ENCODE assay signal across 38 mouse cellular contexts in genomic region chr6:129538555-129538954, GRCm38 (mm10). TPM values are rescaled to one million over a fixed set of nuclear protein-coding genes. Genes with fewer than 3 reads are reported as not detected.
"Had no signal": no experiment of that assay in that cellular context is flagged by ENCODE, and none has a peak within 500 bp of the region (broad histone marks: within the 10 kb centered on the region; RNA-seq: fewer than 3 reads in every experiment).

No protein-coding gene starts in this region.

- H3K4me3 ChIP-seq: left cerebral cortex, adult 2 months; limb, embryonic 10.5 days; limb, embryonic 12.5 days; limb, embryonic 13.5 days; limb, embryonic 15.5 days; liver, embryonic 12.5 days; liver, embryonic 13.5 days; liver, embryonic 15.5 days; lung, embryonic 15.5 days; megakaryocyte, embryonic 14.5 days; midbrain, embryonic 10.5 days; midbrain, embryonic 12.5 days; midbrain, embryonic 13.5 days; midbrain, embryonic 15.5 days; myocyte had no signal

- H3K27ac ChIP-seq: left cerebral cortex, adult 2 months; limb, embryonic 10.5 days; limb, embryonic 12.5 days; limb, embryonic 13.5 days; limb, embryonic 15.5 days; liver, embryonic 12.5 days; liver, embryonic 13.5 days; liver, embryonic 14.5 days; liver, embryonic 15.5 days; lung, embryonic 15.5 days; macrophage; midbrain, embryonic 10.5 days; midbrain, embryonic 12.5 days; midbrain, embryonic 13.5 days; midbrain, embryonic 15.5 days had no signal

- H3K9ac ChIP-seq: limb, embryonic 12.5 days; limb, embryonic 13.5 days; limb, embryonic 15.5 days; liver, embryonic 12.5 days; liver, embryonic 13.5 days; liver, embryonic 14.5 days; liver, embryonic 15.5 days; liver, postnatal 0 days; lung, embryonic 14.5 days; lung, embryonic 15.5 days; midbrain, embryonic 12.5 days; midbrain, embryonic 13.5 days; midbrain, embryonic 15.5 days had no signal

- DNase-seq: left cerebral cortex, postnatal 4 days; liver; liver, embryonic 13.5 days; liver, postnatal 0 days; lung, adult 18-20 months; lung, adult 2 months; lung, embryonic 14.5 days; lung, postnatal 10 days; lung, postnatal 14 days; lung, postnatal 36 days; lung, postnatal 4 days; midbrain, embryonic 14.5 days had no signal

- H3K4me2 ChIP-seq: limb, embryonic 12.5 days; limb, embryonic 13.5 days; limb, embryonic 15.5 days; liver, embryonic 11.5 days; liver, embryonic 12.5 days; liver, embryonic 13.5 days; liver, embryonic 15.5 days; lung, embryonic 14.5 days; lung, embryonic 15.5 days; midbrain, embryonic 11.5 days; midbrain, embryonic 12.5 days; midbrain, embryonic 13.5 days; midbrain, embryonic 15.5 days had no signal

- H3K9me3 ChIP-seq: limb, embryonic 10.5 days; limb, embryonic 12.5 days; limb, embryonic 13.5 days; limb, embryonic 15.5 days; liver, embryonic 12.5 days; liver, embryonic 13.5 days; liver, embryonic 15.5 days; lung, embryonic 15.5 days; megakaryocyte, embryonic 14.5 days; midbrain, embryonic 10.5 days; midbrain, embryonic 12.5 days; midbrain, embryonic 13.5 days; midbrain, embryonic 15.5 days had no signal

- ATAC-seq: liver, embryonic 12.5 days; liver, postnatal 0 days; lung, postnatal 0 days; midbrain, embryonic 13.5 days; midbrain, embryonic 15.5 days; midbrain, embryonic 16.5 days had no signal

- H3K27me3 ChIP-seq: limb, embryonic 12.5 days; limb, embryonic 13.5 days; limb, embryonic 15.5 days; liver, embryonic 12.5 days; liver, embryonic 13.5 days; liver, embryonic 15.5 days; lung, embryonic 15.5 days; megakaryocyte, embryonic 14.5 days; midbrain, embryonic 12.5 days; midbrain, embryonic 13.5 days; midbrain, embryonic 15.5 days had no signal

RNA-seq across cellular contexts. Expression of gene Tmem52b, which starts 26.2 kb away (rescaled TPM):
- polyA plus RNA-seq: limb, embryonic 10.5 days; limb, embryonic 11.5 days; limb, embryonic 12.5 days; limb, embryonic 14.5 days; liver, adult 2 months; liver, embryonic 11.5 days; liver, embryonic 12.5 days; liver, embryonic 13.5 days; liver, embryonic 14.5 days; liver, embryonic 16.5 days; liver, postnatal 0 days; lung, postnatal 0 days; macrophage; midbrain, embryonic 10.5 days; midbrain, embryonic 11.5 days; midbrain, embryonic 12.5 days; midbrain, embryonic 13.5 days; midbrain, embryonic 14.5 days; midbrain, embryonic 16.5 days; midbrain, postnatal 0 days; myocyte had no signal

RNA-seq across cellular contexts. Expression of gene Olr1, which starts 31.6 kb away (rescaled TPM):
- polyA plus RNA-seq: limb, embryonic 10.5 days; limb, embryonic 11.5 days; limb, embryonic 12.5 days; limb, embryonic 13.5 days; limb, embryonic 15.5 days; liver, adult 2 months; midbrain, embryonic 11.5 days; midbrain, embryonic 13.5 days; midbrain, embryonic 14.5 days; midbrain, embryonic 15.5 days; midbrain, embryonic 16.5 days; midbrain, postnatal 0 days had no signal

RNA-seq across cellular contexts. Expression of gene Klre1, which starts 39.1 kb away (rescaled TPM):
- polyA plus RNA-seq: limb, embryonic 10.5 days; limb, embryonic 11.5 days; limb, embryonic 12.5 days; limb, embryonic 13.5 days; limb, embryonic 15.5 days; liver, embryonic 11.5 days; liver, embryonic 12.5 days; liver, embryonic 13.5 days; lung, embryonic 14.5 days; lung, embryonic 15.5 days; lung, embryonic 16.5 days; macrophage; midbrain, embryonic 10.5 days; midbrain, embryonic 11.5 days; midbrain, embryonic 12.5 days; midbrain, embryonic 13.5 days; midbrain, embryonic 15.5 days; midbrain, embryonic 16.5 days; myocyte had no signal

RNA-seq across cellular contexts. Expression of gene Klrd1, which starts 53.0 kb away (rescaled TPM):
- polyA plus RNA-seq: limb, embryonic 10.5 days; limb, embryonic 11.5 days; limb, embryonic 12.5 days; limb, embryonic 13.5 days; limb, embryonic 15.5 days; liver, embryonic 11.5 days; lung, embryonic 14.5 days; midbrain, embryonic 11.5 days; midbrain, embryonic 13.5 days; midbrain, embryonic 14.5 days; midbrain, embryonic 15.5 days; midbrain, embryonic 16.5 days; midbrain, postnatal 0 days; myocyte had no signal
